Mouse (Mus musculus): ENCODE measurements around the gene Atp13a3. TPM values are rescaled to one million over a fixed set of nuclear protein-coding genes. Genes with fewer than 3 reads are reported as not detected.

Gene Atp13a3
- polyA plus RNA-seq, 2 experiments, result 8.7 to 14.8 TPM

DNA sequence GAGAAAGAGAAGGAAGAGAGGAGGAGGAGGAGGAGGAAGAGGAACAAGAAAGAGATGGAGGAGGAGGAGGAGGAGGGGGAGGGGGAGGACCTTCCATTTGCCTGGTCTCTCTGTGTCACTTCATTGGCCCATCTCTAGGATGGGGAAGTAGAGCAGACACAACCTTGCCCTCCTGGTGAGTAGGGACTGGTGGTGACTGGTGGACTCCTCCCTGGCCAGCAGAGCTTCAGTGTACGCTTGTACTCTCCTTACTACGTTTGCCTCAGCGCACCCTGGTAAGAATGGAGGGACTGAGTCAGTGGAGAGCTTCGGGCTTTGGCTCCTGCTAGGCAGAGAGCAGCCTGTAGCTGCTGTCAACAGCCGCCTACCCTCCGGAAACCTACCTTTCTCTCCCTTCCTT lies 103.1 kb downstream of the Atp13a3 start:
- DNase-seq (ENCODE audit: low read depth in 3 of 3, low spot score in 3 of 3) (no peak), ATAC-seq (ENCODE audit: insufficient read depth) (no peak)
- H3K9me3 ChIP-seq (ENCODE audit: control insufficient read depth, low read length), result no peaks in the 10 kb centered on the region
- H3K27ac ChIP-seq, result no peak overlapping the region
- no peaks in the 10 kb centered on the region for H3K36me3 ChIP-seq (replicated peaks; ENCODE audit: control insufficient read depth, insufficient read depth, low read depth)
- 59% methylated on average over 6 of the region's 6 CpGs for WGBS (ENCODE audit: insufficient replicate concordance)
- TF ChIP-seq CTCF (IDR thresholded peaks at IDR 0.05; ENCODE audit: low read depth) (no peak), EP300 (IDR thresholded peaks at IDR 0.05; ENCODE audit: low read depth) (no peak)
- H3K27me3 ChIP-seq (ENCODE audit: control insufficient read depth, insufficient read depth, low read length), result peaks cover 7% of the 10 kb centered on the region
- no peak overlapping the region for H3K9ac ChIP-seq (replicated peaks)
- no peak overlapping the region for H3K4me3 ChIP-seq (ENCODE audit: insufficient read depth in 1 of 2, low read depth in 2 of 2, low read length in 2 of 2)
- H3K4me2 ChIP-seq (ENCODE audit: low read depth), result no peak overlapping the region
- H3K4me1 ChIP-seq (replicated peaks; ENCODE audit: control insufficient read depth in 2 of 2, insufficient read depth in 2 of 2, low read length in 1 of 2), result no peaks in the 10 kb centered on the region

DNA sequence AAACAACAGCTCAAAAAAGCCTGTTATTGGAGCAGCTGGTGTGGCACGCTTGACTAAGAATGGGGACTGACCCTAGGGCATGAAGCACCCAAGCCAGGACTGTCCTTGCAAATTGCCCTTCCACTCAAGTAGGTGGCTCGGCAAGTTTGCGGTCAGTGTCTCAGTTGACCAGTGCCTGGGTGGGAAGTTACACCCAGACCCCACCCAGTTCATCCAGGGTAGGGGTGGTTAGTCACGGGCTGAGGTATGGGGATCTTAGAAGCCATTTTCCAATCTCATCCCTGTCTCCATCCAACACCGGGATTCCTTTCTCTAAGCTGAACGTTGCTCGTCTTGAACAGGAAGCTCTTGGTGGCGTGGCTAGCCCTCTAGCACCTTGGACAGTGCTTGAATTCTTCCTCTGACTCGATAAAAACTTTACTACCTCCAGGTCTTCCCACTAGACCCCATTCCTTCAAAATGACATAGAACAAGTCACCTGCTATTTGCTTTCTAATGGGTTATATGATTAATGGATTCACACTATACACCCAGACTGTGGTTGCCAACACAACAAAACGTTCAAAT lies 106.0 kb downstream of the Atp13a3 start:
- H3K9me3 ChIP-seq (ENCODE audit: control insufficient read depth, low read length), result no peaks in the 10 kb centered on the region
- no peak for ATAC-seq (ENCODE audit: insufficient read depth)
- H3K4me2 ChIP-seq (ENCODE audit: low read depth), result no peak overlapping the region
- WGBS (ENCODE audit: insufficient replicate concordance), result 47% methylated on average over 10 of the region's 10 CpGs
- H3K4me1 ChIP-seq (replicated peaks; ENCODE audit: control insufficient read depth in 2 of 2, insufficient read depth in 2 of 2, low read length in 1 of 2), result no peaks in the 10 kb centered on the region
- H3K36me3 ChIP-seq (replicated peaks; ENCODE audit: control insufficient read depth, insufficient read depth, low read depth), result no peaks in the 10 kb centered on the region
- TF ChIP-seq EP300 (IDR thresholded peaks at IDR 0.05; ENCODE audit: low read depth), result no peak
- no peak for TF ChIP-seq CTCF (IDR thresholded peaks at IDR 0.05; ENCODE audit: low read depth)
- H3K27ac ChIP-seq, result no peak overlapping the region
- no peak overlapping the region for H3K4me3 ChIP-seq (ENCODE audit: insufficient read depth in 1 of 2, low read depth in 2 of 2, low read length in 2 of 2)
- no peak for DNase-seq (ENCODE audit: low read depth in 3 of 3, low spot score in 3 of 3)
- no peaks in the 10 kb centered on the region; the same call in 1 of the 2 replicates for H3K27me3 ChIP-seq (ENCODE audit: control insufficient read depth, insufficient read depth, low read length)
- no peak overlapping the region for H3K9ac ChIP-seq (replicated peaks)

DNA sequence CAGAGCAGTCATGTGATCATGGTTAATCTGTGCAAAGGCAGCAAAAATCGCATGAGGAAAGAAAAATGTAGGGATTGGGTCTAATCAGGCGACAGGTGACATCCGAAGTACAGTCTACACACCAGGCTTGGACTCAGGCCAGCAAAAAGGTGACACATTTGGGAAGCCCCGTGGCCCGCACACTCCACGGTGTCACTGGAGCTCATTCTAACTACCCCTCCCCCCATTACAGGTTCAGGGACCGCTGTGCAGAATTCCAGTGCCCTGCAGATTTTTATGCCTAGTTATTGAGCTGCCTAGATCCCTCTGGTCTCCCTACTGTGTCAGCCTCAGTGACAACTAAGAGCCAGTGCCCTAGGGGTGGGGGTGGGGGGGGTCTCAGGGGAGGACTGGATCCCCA lies 108.3 kb downstream of the Atp13a3 start:
- H3K27ac ChIP-seq, result no peak overlapping the region
- WGBS (ENCODE audit: insufficient replicate concordance), result 64% methylated on average over 7 of the region's 7 CpGs

DNA sequence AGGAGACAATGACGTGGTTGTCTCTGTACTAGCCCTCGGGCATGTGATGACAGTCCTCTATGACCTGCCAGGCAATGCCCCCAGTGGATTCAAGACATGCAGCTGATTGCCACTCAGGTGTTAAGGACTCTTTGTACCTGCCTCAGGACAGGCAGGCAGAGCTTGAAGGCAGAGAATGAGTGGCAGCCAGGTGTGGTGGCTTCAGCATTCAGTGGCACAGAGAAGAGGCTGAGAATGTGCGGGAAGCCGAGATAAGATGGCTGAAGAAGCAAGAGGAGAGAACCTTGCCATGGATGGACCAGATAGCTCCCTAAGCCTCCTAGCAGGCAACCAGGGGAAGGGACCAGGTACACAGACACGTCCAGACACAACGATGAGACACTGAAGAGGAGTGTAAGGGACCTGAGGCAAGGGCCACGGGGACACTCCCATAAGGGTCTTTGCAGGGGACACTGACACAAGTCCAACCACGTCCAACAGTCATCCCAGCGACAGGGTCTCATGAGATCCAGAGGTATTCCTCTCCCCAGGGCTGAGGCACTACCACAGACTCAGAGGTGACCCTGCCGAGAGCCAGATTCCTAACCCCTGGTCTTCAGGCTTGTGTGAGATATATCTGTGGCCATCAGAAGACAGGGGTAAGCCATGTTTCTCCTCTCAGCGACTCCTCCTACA lies 109.0 kb downstream of the Atp13a3 start:
- ATAC-seq (ENCODE audit: insufficient read depth), result no peak
- no peak for DNase-seq (ENCODE audit: low read depth in 3 of 3, low spot score in 3 of 3)
- 61% methylated on average over 11 of the region's 11 CpGs for WGBS (ENCODE audit: insufficient replicate concordance)

More for the DNA sequence above, 108.3 kb downstream of the Atp13a3 start:
- no peak overlapping the region for H3K9ac ChIP-seq (replicated peaks)
- H3K4me2 ChIP-seq (ENCODE audit: low read depth), result no peak overlapping the region
- H3K9me3 ChIP-seq (ENCODE audit: control insufficient read depth, low read length), result no peaks in the 10 kb centered on the region
- H3K4me1 ChIP-seq (replicated peaks; ENCODE audit: control insufficient read depth in 2 of 2, insufficient read depth in 2 of 2, low read length in 1 of 2), result no peaks in the 10 kb centered on the region
- ATAC-seq (ENCODE audit: insufficient read depth) (no peak), DNase-seq (ENCODE audit: low read depth in 3 of 3, low spot score in 3 of 3) (no peak)
- H3K36me3 ChIP-seq (replicated peaks; ENCODE audit: control insufficient read depth, insufficient read depth, low read depth), result no peaks in the 10 kb centered on the region
- no peak overlapping the region for H3K4me3 ChIP-seq (ENCODE audit: insufficient read depth in 1 of 2, low read depth in 2 of 2, low read length in 2 of 2)
- TF ChIP-seq CTCF (IDR thresholded peaks at IDR 0.05; ENCODE audit: low read depth), result no peak
- no peaks in the 10 kb centered on the region; the same call in 1 of the 2 replicates for H3K27me3 ChIP-seq (ENCODE audit: control insufficient read depth, insufficient read depth, low read length)

DNA sequence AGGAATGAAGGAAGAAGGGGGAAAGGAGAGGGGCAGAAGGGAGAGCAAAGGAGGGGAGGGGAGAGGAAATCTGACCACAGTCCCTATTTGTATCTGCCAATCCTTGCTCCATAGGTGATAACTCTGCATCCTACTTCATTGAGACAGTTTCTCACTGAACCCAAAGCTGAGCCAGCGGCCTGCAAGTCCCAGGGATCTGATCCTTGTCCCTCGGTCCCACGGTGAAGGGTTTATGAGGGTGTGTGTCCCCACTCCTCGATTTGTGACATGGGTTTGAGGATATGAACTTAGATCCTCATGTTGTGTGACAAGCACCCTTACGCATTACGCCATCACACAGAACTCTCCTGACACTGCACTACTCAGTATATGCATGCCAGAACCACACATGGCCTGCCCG lies 110.7 kb downstream of the Atp13a3 start:
- Histone ChIP-seq H3K27ac (no peak overlapping the region), H3K9ac (replicated peaks) (no peak overlapping the region), H3K27me3 (ENCODE audit: control insufficient read depth, insufficient read depth, low read length) (no peaks in the 10 kb centered on the region), H3K36me3 (replicated peaks; ENCODE audit: control insufficient read depth, insufficient read depth, low read depth) (no peaks in the 10 kb centered on the region), H3K9me3 (ENCODE audit: control insufficient read depth, low read length) (no peaks in the 10 kb centered on the region), H3K4me1 (replicated peaks; ENCODE audit: control insufficient read depth in 2 of 2, insufficient read depth in 2 of 2, low read length in 1 of 2) (no peaks in the 10 kb centered on the region), H3K4me2 (ENCODE audit: low read depth) (no peak overlapping the region), H3K4me3 (ENCODE audit: insufficient read depth in 1 of 2, low read depth in 2 of 2, low read length in 2 of 2) (no peak overlapping the region)
- ATAC-seq (ENCODE audit: insufficient read depth) (no peak), DNase-seq (ENCODE audit: low read depth in 3 of 3, low spot score in 3 of 3) (no peak)
- 62% methylated on average over 7 of the region's 7 CpGs for WGBS (ENCODE audit: insufficient replicate concordance)
- TF ChIP-seq CTCF (IDR thresholded peaks at IDR 0.05; ENCODE audit: low read depth) (no peak), EP300 (IDR thresholded peaks at IDR 0.05; ENCODE audit: low read depth) (no peak)

More for the DNA sequence above, 109.0 kb downstream of the Atp13a3 start:
- Histone ChIP-seq H3K9ac (replicated peaks) (no peak overlapping the region), H3K36me3 (replicated peaks; ENCODE audit: control insufficient read depth, insufficient read depth, low read depth) (no peaks in the 10 kb centered on the region), H3K9me3 (ENCODE audit: control insufficient read depth, low read length) (no peaks in the 10 kb centered on the region), H3K4me1 (replicated peaks; ENCODE audit: control insufficient read depth in 2 of 2, insufficient read depth in 2 of 2, low read length in 1 of 2) (no peaks in the 10 kb centered on the region), H3K27ac (no peak overlapping the region), H3K4me2 (ENCODE audit: low read depth) (no peak overlapping the region), H3K4me3 (ENCODE audit: insufficient read depth in 1 of 2, low read depth in 2 of 2, low read length in 2 of 2) (no peak overlapping the region), H3K27me3 (ENCODE audit: control insufficient read depth, insufficient read depth, low read length) (no peaks in the 10 kb centered on the region; the same call in 1 of the 2 replicates)
- no peak for TF ChIP-seq EP300 (IDR thresholded peaks at IDR 0.05; ENCODE audit: low read depth)
- TF ChIP-seq CTCF (IDR thresholded peaks at IDR 0.05; ENCODE audit: low read depth), result no peak

Data from liver, embryonic 14.5 days (tissue).